Mouse (Mus musculus) E14TG2a.4 (cell line): ENCODE results near the gene Elmo1.

Experiments
- CTCF ChIP-seq: conservative IDR thresholded peaks from 2 replicates; pipeline ENCODE4 v1.5.1; 2014; ENCODE audit warnings: low read length
- NANOG ChIP-seq: IDR thresholded peaks from 2 replicates; pipeline ENCODE4 v1.6.1; 2014; ENCODE audit warnings: borderline replicate concordance, low read length, mixed read lengths

GRCm38 (mm10) chr13:20183512-20184238, 93.3 kb downstream of the Elmo1 start:
- no peak for TF ChIP-seq CTCF
- TF ChIP-seq NANOG, result peak; percentile 50; the same call in 1 of the 2 replicates
